Mouse (Mus musculus) right cerebral cortex, postnatal 25 days (tissue): ENCODE measurements around the gene Tmem87b.

Experiments
- DNase-seq: peaks from one replicate; pipeline ENCODE4 v3.0.0; 2022

Gene Tmem87b

DNA sequence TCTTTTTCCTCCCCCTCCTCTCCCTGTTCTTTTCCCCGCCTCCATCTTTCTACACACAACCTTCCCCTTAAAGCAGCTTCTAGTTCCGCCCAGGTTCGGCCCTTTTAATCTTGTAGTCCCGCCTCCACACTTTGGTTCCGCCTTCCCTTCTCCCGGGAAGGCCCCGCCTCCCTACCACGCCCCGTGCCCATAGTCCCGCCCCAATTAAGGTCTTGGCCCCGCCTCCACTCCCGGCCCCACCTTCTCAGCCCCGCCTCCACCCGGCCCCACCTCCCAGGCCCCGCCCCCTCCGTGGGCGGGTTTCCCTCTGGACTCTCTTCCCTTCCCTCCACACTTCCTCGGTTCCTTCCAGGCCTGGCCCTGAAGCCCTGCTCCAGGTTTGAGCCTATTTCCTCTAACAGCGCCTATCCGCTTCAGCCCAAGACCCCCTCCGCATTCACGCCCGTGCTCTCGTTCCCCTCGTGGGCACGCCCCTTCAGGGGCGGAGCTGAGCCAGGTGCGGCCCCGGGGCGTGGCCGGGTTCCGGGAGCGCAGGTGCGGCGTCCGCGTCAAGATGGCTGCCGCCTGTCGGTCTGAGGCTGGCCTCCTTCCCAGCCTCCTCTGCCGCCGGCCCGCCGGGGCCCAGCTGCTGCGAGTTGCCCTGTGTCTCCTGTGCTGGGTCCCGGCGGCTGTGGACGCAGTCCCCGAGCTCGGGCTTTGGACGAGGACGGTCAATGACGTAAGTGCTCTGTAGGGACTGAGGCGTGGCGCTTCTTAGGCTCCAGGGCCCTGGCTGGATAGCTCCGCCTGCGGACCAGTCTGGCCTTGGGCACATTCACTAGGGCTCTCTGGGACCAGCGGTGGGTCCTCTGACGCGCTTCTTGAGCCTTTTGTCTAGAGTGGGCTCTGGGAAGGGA, at the start of gene Tmem87b:
Tmem87b (plus strand) TSS at position 333 of the 896 bp plus-strand sequence.
- DNase-seq, result peak; percentile 96

DNA sequence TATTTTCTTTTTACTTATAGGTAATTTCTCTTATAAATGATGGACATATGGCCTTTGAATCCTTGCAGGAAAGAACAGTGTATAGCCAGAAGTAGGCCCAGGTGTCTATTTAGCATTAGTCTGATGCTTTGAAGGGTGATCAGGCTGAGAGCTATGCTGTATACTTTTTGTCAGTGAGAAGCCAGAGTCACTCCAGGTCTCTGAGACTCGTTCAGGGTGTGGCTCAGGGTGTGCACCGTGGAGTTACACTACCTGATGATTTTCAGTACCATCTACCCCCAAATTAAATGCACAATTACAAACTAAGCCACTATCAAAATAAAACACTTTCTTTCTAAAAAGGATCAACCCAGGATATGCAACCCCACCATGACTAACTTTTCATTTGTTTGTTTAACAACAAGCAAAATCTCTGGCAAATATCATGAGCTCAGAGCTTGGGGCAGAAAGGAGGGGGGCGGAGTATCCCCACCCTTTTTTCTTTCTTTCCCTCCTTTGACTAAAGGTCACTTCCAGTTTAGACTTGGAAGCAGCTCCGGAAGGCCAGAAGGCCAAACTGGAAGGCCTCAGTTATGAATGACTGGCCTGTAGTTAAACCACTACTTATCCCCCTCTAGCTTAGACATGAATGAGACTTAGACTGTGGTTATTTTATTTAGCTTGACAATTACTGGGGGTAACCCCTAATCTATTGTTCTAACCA, 49.2 kb upstream of the Tmem87b start:
- no peak for DNase-seq

DNA sequence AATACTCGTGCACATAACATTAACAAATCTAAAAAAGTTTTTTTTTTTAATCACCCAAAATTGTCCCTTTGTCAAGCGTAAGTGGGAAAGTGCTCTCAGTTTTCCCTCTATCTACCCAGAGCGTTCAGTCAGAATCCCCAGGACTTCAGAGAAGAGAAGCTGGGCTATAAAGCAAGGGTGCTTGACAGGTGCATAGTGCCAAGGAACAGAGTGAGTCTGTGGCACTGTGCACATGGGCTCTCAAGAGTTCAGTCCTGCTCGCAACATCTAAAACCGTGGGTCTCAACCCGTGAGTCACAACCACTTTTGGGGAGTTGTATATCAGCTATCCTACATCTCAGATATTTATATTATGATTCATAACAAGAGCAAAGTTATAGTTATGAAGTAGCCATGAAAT, 47.4 kb upstream of the Tmem87b start:
- no peak for DNase-seq

DNA sequence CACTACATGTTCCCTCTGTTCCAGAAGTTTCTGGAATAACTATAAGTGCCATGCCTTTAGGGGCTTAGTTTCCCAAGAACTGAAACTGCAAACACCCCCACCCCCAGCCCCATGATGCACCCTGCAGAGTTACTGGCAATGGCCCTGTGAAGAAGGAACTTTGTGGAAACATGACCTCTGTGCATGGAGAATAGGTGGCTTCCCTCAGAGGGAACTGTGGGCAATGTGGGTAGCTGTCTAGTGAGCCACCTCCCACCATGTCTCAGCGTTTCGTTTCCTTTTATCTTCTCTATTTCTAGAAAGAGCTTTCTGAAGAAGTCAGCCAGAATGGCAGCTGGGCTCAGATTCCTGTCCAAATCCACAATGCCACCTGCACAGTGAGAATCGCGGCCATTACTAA, 46.9 kb upstream of the Tmem87b start:
- no peak for DNase-seq

DNA sequence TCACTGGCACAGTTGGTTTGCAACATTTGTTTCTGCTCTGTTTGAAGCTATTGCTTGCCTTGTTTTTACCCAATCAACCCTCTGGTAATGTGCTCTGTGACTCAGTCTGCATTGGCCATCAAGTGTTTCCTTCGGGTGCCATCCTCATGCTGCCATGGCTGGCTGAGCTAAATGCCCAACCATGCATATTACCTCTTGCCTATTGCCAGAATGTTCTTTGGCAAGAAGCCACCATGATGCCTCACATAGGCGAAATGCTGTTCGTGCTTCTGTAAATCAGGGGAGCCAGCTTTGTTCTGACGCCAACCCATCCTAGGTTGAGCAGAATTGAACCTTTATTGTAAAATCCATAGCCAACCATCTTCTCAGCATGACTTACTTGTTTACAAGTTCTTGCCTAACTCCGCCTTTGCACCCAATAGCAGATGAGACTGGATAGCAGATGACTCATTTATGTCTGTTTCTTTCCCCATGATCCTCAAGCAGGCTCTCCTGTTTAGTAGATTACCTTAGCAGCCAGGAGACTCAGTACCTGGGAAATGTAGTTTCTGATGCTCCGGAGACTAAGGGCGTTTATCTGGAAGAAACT, 46.1 kb upstream of the Tmem87b start:
- DNase-seq, result no peak

DNA sequence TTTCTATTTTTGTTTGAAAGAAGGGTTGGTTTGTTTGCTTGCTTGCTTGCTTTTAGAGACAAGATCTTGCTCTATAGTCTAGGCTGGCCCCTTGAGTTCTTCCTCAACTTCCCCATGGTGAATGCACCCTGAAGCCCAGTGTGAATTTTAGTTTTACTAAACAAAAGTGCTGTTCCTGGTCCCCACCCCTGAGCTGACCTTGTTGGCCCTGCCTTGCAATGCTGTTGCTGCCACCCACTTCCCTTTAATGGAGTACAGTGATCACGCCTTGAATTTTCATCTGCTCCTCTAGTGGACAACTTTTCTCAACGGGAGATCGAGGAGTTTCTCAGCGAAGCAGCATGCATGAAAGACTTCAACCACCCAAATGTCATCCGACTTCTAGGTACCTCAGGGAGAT, 35.7 kb upstream of the Tmem87b start:
- no peak for DNase-seq

DNA sequence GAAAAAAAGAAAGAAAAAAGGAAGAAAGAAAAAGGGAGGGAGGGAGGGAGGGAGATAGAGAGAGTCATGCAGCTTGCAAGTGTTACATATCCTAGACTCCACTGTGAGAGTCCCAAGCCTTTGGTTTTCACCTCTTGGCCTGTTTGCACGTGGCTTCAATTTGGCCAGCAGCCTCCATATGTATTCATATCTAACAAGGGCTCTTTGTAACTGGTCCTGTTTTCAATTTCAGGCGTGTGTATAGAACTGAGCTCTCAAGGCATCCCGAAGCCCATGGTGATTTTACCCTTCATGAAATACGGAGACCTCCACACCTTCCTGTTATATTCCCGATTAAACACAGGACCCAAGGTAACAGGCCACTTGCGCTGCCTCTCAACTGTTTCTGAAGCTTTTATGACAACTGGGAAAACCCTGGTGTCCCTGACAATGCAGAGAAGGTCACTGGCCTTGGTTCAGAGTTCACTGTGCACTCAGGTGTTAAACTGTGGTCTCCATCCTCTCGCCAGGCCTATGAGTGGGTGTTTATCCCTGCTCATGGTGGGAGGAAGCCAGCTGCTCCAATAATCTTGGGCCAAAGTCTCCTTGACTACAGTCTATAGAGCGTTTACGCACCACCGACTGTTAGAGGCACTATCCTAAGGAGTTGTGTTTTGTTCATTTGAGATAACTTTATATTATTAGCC, 34.1 kb upstream of the Tmem87b start:
- DNase-seq, result no peak

DNA sequence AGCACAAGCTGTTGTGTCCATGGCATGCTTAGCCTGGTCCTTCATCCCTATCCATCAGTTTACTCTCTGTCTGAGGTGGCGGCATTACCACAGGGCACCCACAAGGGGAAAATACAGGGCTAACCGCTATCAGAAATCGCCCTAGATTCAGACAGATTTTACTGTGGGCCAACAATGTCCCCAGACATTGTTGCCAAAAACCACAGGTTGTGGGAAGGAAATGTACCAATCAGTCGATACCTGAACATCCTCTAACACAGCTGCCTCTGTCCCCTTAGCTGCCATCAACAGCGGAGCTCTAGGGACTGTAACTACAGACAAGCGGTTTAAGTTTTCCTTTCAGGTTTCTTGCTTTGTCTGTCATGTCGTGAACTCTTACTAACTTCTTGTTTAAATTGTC, 33.1 kb upstream of the Tmem87b start:
- DNase-seq, result no peak

DNA sequence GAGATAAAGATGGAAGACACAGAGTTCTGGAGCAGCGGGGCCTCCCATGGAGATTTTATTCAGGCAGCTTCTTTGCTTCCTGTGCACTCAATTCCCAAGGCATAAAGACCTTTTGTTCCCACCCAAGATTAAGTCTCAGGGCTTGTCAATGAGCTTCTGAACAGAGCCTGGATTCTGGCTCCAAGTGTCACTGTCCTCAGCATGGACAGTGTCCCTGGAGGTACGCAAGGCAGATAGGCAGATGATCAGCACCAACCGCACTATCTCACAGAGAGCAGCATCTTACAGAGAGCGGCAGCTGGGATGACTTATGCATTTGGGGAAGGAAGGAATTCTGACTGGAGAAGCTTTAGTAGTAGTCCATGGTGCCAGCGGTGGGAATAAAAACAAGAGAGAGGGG, 31.6 kb upstream of the Tmem87b start:
- DNase-seq, result no peak

DNA sequence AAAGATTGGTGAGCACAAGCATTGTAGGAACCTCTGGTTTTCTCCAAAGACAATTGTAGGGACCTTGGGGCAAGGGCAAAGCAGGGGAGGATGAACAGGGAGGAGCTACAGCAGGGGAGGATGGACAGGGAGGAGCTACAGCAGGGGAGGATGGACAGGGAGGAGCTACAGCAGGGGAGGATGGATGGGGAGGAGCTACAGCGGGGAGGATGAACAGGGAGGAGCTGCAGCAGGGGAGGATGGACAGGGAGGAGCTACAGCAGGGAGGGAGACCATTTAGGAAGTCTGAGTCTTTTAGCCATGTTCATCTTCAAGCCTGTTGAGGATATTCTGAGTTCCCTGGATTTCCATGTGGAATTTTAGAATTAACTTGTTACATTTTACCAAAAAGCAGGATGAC, 31.1 kb upstream of the Tmem87b start:
- no peak for DNase-seq

DNA sequence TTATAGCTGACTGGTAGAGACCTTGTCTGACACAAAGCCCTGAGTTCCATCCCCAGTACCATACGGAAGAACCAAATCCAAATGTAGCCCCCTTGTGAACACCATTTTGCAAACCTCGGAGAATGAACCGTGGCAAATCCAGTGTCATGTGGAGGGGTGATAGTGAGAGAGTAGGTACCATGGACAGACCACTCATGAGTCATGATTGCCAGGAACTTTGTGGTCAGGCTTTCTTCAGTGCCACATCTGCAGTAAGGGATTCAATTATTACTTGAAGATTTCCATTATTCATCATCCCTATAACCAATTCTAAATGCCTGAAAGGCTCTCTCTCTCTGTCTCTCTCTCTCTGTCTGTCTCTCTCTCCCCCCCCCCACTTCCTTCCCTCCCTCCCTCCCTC, 30.1 kb upstream of the Tmem87b start:
- DNase-seq, result no peak

DNA sequence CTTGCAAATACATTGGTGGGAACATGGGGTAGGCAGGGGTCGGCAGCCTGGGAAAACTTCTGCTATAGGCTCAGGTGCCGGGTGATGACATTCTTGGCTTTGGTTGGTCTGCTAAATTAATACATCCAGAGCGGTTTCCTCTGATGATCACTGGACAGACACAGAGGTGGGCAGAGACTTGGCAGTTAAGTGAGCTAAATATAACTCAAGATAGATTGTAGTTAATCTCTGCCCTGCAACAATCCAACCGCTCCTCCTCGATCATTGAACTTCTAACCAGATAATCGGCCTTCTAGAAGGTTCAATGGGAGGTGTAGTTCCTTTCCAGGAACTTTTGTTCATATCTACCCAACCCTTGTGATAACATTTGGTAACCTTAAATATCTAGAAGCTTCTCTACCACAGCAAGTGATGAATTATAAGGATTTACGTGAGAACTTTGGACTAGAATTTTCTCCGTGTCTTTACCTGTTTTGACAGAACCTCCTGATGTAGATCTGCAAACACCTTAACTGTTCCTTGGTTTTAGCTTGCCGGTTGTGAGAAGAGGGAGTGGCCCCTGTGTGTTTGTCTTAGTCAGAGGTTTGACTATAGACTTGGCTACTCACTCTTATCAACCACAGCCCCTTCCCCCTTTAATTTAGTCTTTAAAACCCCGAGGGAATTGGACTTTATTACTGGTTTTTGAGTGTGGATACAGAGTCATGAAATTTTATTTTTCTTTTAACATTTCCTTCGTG, 26.9 kb upstream of the Tmem87b start:
- DNase-seq, result no peak

DNA sequence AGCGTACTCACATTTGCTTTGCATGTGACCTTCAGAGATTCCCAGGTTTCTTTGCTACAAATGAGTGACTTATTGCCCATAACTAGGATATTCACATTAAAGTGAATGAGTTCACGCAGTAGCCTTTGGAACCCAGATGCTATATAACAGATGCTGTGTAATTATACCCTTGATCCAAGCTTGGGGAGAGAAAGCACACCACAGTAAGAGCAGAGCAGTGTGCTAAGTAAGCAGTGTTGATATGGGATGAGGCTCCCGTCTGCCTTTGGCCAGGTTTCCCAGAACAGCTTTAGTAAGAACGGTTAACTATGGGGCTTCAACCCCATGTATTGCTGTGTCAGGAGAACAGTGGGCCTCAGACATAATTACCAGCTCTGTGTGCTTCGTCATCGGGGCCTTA, 24.0 kb upstream of the Tmem87b start:
- DNase-seq, result no peak

DNA sequence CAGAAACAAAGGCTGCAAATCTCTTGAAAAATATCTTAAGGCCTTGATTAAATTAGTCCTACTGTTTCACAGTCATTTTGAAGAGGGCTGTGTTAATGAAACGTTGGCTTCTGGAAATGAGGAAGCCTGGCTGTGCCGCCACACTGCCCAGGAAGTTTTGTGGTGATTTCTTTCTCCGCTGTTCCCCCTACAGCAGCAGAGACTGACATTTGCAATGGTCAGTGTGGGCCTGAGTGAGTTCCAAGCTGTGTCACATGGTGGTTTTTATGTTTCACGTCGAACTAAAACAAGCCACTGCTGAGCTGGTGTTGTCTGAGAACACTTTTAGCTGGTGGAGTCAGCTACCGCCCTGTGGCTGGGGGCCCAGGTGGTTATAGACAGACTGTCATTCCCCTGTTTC, 21.5 kb upstream of the Tmem87b start:
- DNase-seq, result no peak

DNA sequence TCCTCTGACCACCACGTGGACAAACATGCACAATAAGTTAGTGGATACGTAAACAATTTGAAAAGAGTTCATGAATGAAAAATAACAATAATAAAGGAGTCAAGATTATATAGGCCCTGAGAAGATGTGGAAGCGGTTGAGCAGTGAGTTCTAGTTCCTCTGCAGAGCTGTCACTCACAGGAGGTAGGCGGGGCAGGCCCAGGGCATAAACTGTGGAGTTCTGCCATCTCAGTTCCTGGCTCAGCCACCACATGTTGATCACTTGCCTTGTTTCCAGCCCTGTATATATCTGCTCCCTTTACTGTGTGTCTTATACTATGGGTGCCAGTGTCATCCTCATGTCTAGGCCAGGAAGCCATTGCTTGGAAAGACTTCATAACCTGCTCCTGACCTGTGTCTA, 14.5 kb upstream of the Tmem87b start:
- no peak for DNase-seq

DNA sequence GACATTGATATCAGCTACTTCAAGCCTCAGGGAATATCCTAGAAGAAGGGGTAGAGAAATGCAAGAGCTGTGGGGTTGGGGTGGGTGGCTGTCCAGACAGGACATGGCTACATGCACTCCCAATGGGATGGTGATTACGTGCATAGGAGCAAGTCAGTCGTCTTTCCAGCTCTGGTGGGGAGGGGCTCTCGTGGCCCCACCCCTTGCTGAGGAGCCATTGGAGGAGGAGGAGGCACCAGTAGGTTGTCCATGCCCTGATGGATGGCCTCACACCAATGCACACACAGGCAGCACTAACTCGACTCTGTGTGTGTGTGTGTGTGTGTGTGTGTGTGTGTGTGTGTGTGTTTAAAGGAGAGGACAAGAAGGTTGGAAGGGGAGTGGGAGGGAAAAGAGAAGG, 12.6 kb upstream of the Tmem87b start:
- DNase-seq, result no peak

DNA sequence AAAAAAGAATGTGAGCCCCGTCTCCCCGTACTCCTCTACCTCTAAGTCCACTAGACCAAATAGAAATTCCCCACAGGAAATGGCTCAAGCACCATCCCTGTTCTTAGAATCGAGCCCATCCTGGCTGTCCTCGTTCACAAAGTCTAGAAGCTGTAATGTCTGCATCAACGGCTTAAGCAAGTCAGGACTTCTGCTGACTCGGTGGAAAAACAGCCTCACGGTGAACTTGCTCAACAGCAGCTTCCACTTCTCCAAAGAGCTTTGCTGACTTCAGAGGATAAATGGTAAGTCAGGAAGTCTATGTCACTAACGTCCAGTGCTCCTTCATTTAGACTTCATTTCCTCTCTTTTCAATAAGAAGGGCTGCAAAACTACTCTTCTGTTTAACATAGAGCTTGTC, 11.4 kb upstream of the Tmem87b start:
- no peak for DNase-seq

DNA sequence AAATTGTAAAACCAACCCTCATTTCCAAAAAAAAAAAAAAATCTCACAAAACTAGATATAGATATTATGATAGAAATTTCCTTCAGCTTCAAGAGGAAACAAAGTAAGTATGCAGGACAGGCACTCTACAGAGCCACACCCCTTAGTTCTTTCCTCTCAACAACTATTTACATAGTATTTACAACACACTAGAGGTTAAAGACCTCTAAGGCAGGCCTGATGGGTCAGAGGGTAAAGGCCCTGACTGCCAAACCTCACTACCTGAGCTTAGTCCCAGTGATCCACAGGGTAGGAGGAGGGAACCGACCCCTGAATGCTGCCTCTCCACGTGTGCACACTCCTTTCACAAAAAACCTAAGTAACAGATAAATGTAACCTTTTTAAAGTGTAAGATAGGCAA, 5.2 kb upstream of the Tmem87b start:
- DNase-seq, result no peak

DNA sequence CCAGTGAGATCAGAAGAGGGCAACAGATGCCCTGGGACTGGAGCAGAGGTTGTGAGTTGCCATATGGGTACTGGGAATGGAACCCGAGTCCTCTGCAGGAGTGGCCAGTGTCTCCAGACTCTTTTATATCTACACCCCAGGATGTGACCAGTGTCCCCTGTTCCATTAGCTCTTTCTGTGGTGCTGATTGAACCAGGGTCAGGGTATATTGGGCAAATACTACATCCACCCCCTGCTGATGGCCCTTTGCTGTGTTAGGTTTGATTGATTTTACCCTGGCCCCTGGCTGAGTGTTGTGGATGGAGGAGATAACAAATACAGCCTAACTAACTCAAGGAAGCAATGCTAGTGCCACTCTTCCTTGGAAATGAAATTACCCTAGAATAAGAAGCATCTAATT, 1.6 kb upstream of the Tmem87b start:
- no peak for DNase-seq

DNA sequence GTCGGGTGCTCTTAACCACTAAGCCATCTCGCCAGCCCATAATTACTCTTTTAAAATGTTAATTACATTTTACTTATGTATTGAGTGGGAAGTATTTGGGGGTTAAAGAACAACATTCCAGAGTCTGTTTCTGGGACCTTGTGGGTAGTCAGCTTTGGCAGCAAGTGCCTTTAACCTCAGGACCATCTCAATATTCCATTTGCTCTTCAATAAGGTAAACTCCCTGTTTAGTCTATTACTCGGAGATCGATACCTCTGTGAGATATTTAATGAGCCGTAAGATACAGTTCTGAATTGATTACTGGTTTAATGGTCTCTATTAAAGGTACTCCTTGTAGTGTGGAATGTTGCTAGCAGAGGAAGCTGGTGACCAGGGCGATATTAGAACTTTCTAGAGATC, 1.0 kb upstream of the Tmem87b start:
- DNase-seq, result no peak

DNA sequence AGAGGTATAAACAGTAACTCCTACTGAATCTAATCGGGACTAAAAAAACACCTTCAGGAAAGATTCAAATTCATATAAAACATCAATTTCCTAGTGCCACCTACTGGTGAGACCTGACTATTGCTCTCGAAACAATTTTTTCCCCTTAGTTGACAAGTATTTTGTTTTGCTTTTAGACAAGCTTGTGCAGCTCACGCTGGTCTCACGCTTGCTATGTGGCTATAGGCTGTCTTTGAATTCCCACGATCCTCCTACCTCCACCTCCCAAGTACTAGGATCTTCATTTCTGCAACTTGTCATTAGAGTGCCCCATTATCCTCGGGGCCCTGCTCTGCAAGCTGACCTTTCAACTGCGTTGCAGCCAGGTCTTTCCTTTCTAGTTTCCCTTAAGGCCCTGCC, 532 bp upstream of the Tmem87b start:
- DNase-seq, result no peak

DNA sequence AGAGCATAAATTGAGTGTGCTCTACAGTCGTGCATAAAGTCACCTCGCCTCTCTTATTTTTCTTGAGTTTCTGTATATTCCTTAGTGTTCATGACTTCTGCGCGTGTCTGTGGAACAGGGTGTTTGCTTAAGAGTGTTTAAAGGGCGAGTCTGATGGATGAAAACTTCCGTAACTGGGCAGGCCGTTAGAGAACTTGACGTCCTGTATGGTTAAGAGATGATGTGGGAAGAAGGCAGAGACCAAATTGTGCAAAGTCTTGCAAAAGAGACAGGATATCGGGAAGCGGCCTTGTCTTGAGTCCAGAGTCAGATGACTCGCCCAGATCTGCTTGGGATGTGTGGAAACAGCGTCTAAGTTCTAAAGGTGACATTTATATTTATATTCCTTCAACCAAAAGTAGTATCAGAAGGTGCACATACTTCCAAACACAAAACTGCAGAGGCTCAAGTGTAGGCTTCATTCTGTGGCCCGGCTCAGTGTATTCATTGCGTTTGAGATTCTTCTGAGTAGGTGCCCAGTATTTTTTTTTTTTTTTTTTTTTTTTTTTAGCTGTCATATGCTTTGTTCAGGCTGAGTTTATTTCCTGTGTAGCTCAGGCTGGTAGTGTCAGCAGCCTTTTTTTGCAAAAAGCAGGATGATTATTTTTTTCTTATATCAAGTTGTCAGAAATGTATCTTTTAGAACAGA, 1.2 kb downstream of the Tmem87b start:
- DNase-seq, result no peak
